Mouse (Mus musculus) common myeloid progenitor, adult 5-6 weeks (primary cell): ENCODE data around the gene Lmo3. TPM values are rescaled to one million over a fixed set of nuclear protein-coding genes. Genes with fewer than 3 reads are reported as not detected.

Experiments
- ATAC-seq: replicated peaks from 2 replicates; pipeline ENCODE4 v1.8.0; 2016; ENCODE audit warnings: low read depth, mild to moderate bottlenecking, moderate TSS enrichment, inconsistent platforms; ENCODE audit not compliant: poor library complexity, severe bottlenecking
- total RNA-seq: library from RNA; stranded (forward); fragments of 200-1000, 187-1606 nt; gene quantifications from 2 replicates; pipeline ENCODE4 v1.2.3, GENCODE M21; 2017

The Lmo3 gene
- total RNA-seq, 1 experiment from 2014 or later = not detected

- ATAC-seq = no peak
These were observed 256.6 kb downstream of the Lmo3 start for GRCm38 (mm10) chr6:138325145-138325544.

GRCm38 (mm10) chr6:138323325-138323724, 258.4 kb downstream of the Lmo3 start:
- no peak for ATAC-seq

- no peak for ATAC-seq
These were observed 261.5 kb downstream of the Lmo3 start for GRCm38 (mm10) chr6:138320190-138320737.

Other genes with a start within 250 kb of the Lmo3 start
- gene Igbp1b, start 76.6 kb upstream of the Lmo3 start, total RNA-seq = not detected in 2 replicates